Mouse (Mus musculus) small intestine, adult 2 months (tissue): ENCODE measurements around the gene Tas2r143.

ENCODE experiments used
- CTCF ChIP-seq: fragments of 200-500 bp; IDR thresholded peaks from 2 replicates; pipeline ENCODE4 v1.5.1; 2012; ENCODE audit warnings: low read depth, mild to moderate bottlenecking, control low read depth, inconsistent platforms, low read length, moderate library complexity, mixed read lengths; ENCODE audit not compliant: insufficient replicate concordance, insufficient read length; ENCODE audit errors: extremely low read depth
- POLR2A ChIP-seq: fragments of 200-500 bp; IDR thresholded peaks from 2 replicates; pipeline ENCODE4 v1.6.1; 2012; ENCODE audit warnings: low read depth, mild to moderate bottlenecking, control low read depth, inconsistent platforms, low read length, moderate library complexity

- no peak for TF ChIP-seq CTCF
- TF ChIP-seq POLR2A, result no peak
Observed at GRCm38 (mm10) chr6:42426337-42426736, 26.3 kb downstream of the Tas2r143 start.
